24 mouse cellular contexts compared by ENCODE assay signal in the genomic region with DNA sequence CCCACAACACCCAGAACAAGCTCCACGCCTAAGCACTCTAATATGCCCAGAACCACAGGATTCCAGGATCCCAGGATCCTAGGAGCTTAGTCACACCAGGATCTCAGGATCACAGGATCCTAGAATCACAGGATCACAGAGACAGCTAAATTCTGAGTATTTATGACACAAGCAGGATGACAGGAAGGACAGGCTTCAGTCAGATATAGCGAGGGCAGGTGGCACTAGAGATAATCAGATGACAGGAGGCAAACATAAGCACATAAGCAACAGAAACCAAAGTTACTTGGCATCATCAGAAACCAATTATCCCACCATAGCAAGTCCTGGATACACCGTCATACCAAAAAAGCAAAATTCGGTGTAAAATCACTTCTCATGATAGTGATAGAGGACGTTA. TPM values are rescaled to one million over a fixed set of nuclear protein-coding genes. Genes with fewer than 3 reads are reported as not detected.
DNase-seq lines count a peak whose midpoint lies in the region; ATAC-seq and TF ChIP-seq lines count a peak whose summit lies in the region.
"Had no signal": no experiment of that assay in that cellular context is flagged by ENCODE, and none has a peak within 500 bp of the region (broad histone marks: within the 10 kb centered on the region; RNA-seq: fewer than 3 reads in every experiment).

No protein-coding gene starts in this region.

- TF ChIP-seq EP300 in liver, postnatal 0 days (IDR thresholded peaks at IDR 0.05; ENCODE audit: low read depth), result no peak
- TF ChIP-seq EP300 in liver, embryonic 14.5 days (IDR thresholded peaks at IDR 0.05; ENCODE audit: low read depth), result peak; percentile 65

- no peak for DNase-seq in liver, postnatal 0 days
- peak; percentile 36 for DNase-seq in c-Kit-positive CD71-positive TER-119-positive erythroid progenitor cells, embryonic 14.5 days (ENCODE audit: low spot score)
- DNase-seq in liver, embryonic 14.5 days (ENCODE audit: low read depth in 3 of 3, low spot score in 3 of 3), result peak in 2 of 3 experiments; percentile 14 to 23
- no peak for DNase-seq in layer of hippocampus, postnatal 36 days
- DNase-seq in cerebellum, adult 11-12 months, result no peak
- no peak for DNase-seq in embryo, embryonic 9.5 days (ENCODE audit: extremely low spot score)
- DNase-seq: adrenal gland, adult 8-10 months; adrenal gland, postnatal 14 days; adrenal gland, postnatal 36 days; cerebellum, adult 11 months; cerebellum, adult 2 months; cerebellum, adult 9-10 months; cerebellum, postnatal 10 days; cerebellum, postnatal 25 days had no signal

- TF ChIP-seq CTCF in liver, postnatal 0 days (IDR thresholded peaks at IDR 0.05; ENCODE audit: low read depth), result no peak
- no peak for TF ChIP-seq CTCF in liver, embryonic 14.5 days (IDR thresholded peaks at IDR 0.05; ENCODE audit: low read depth)

- H3K27ac ChIP-seq in liver, embryonic 12.5 days, result no peak overlapping the region
- H3K27ac ChIP-seq in liver, postnatal 0 days (ENCODE audit: low read depth), result no peak overlapping the region
- no peak overlapping the region for H3K27ac ChIP-seq in liver, embryonic 14.5 days
- H3K27ac ChIP-seq: embryonic facial prominence, embryonic 13.5 days; embryonic facial prominence, embryonic 15.5 days; forebrain, embryonic 10.5 days; forebrain, embryonic 12.5 days had no signal

- WGBS in liver, embryonic 12.5 days (ENCODE audit: insufficient replicate concordance), result 52% methylated on average over 5 of the region's 5 CpGs
- WGBS in liver, postnatal 0 days (ENCODE audit: insufficient replicate concordance), result 69% methylated on average over 5 of the region's 5 CpGs
- WGBS in liver, embryonic 14.5 days (ENCODE audit: insufficient replicate concordance), result 37% methylated on average over 5 of the region's 5 CpGs

- H3K9ac ChIP-seq in liver, embryonic 12.5 days, result no peak overlapping the region
- no peak overlapping the region for H3K9ac ChIP-seq in liver, postnatal 0 days (replicated peaks)
- no peak overlapping the region for H3K9ac ChIP-seq in liver, embryonic 14.5 days (replicated peaks)
- H3K9ac ChIP-seq: embryonic facial prominence, embryonic 13.5 days; embryonic facial prominence, embryonic 15.5 days; forebrain, embryonic 12.5 days had no signal

- H3K36me3 ChIP-seq in liver, embryonic 12.5 days, result no peaks in the 10 kb centered on the region
- H3K36me3 ChIP-seq in liver, postnatal 0 days (replicated peaks; ENCODE audit: insufficient read depth, low read length), result no peaks in the 10 kb centered on the region
- H3K36me3 ChIP-seq in liver, embryonic 14.5 days (replicated peaks; ENCODE audit: control insufficient read depth, insufficient read depth, low read depth), result no peaks in the 10 kb centered on the region
- H3K36me3 ChIP-seq: embryonic facial prominence, embryonic 13.5 days; embryonic facial prominence, embryonic 15.5 days; forebrain, embryonic 10.5 days; forebrain, embryonic 12.5 days had no signal

- no peaks in the 10 kb centered on the region for H3K27me3 ChIP-seq in liver, embryonic 12.5 days (replicated peaks)
- no peaks in the 10 kb centered on the region for H3K27me3 ChIP-seq in liver, postnatal 0 days (ENCODE audit: insufficient read depth, low read length)
- H3K27me3 ChIP-seq in liver, embryonic 14.5 days (ENCODE audit: control insufficient read depth, insufficient read depth, low read length), result no peaks in the 10 kb centered on the region
- H3K27me3 ChIP-seq: embryonic facial prominence, embryonic 13.5 days; embryonic facial prominence, embryonic 15.5 days; forebrain, embryonic 12.5 days; Patski had no signal

- ATAC-seq in liver, embryonic 12.5 days, result peak; percentile 58; the same call in 1 of the 2 replicates
- no peak for ATAC-seq in liver, postnatal 0 days
- no peak for ATAC-seq in liver, embryonic 14.5 days (ENCODE audit: insufficient read depth)
- ATAC-seq: activated CD4-positive, CD25-positive, alpha-beta regulatory T cell, adult 4 months; forebrain, embryonic 14.5 days; forebrain, embryonic 16.5 days; Patski had no signal

- no peak overlapping the region for H3K4me3 ChIP-seq in liver, embryonic 12.5 days
- no peak overlapping the region for H3K4me3 ChIP-seq in liver, postnatal 0 days (ENCODE audit: low read depth, low read length)
- no peak overlapping the region for H3K4me3 ChIP-seq in liver, embryonic 14.5 days (ENCODE audit: insufficient read depth in 1 of 2, low read depth in 2 of 2, low read length in 2 of 2)
- H3K4me3 ChIP-seq: embryonic facial prominence, embryonic 13.5 days; embryonic facial prominence, embryonic 15.5 days; erythroblast, embryonic 14.5 days; forebrain, embryonic 10.5 days; forebrain, embryonic 12.5 days had no signal

- H3K4me1 ChIP-seq in liver, embryonic 12.5 days, result peaks cover 33% of the 10 kb centered on the region
- no peaks in the 10 kb centered on the region for H3K4me1 ChIP-seq in liver, postnatal 0 days (ENCODE audit: insufficient read depth)
- H3K4me1 ChIP-seq in liver, embryonic 14.5 days (replicated peaks; ENCODE audit: control insufficient read depth in 2 of 2, insufficient read depth in 2 of 2, low read length in 1 of 2), result peaks cover 9 to 15% of the 10 kb centered on the region in 2 experiments
- H3K4me1 ChIP-seq: embryonic facial prominence, embryonic 13.5 days; embryonic facial prominence, embryonic 15.5 days; forebrain, embryonic 10.5 days; forebrain, embryonic 12.5 days had no signal

- peak overlapping the region; percentile 11; the same call in 1 of the 2 replicates for H3K4me2 ChIP-seq in liver, embryonic 12.5 days
- H3K4me2 ChIP-seq in liver, postnatal 0 days (ENCODE audit: low read depth, low read length), result no peak overlapping the region
- H3K4me2 ChIP-seq in liver, embryonic 14.5 days (ENCODE audit: low read depth), result no peak overlapping the region
- H3K4me2 ChIP-seq: embryonic facial prominence, embryonic 13.5 days; embryonic facial prominence, embryonic 15.5 days; forebrain, embryonic 12.5 days had no signal

- H3K9me3 ChIP-seq in liver, embryonic 12.5 days (replicated peaks), result no peaks in the 10 kb centered on the region
- H3K9me3 ChIP-seq in liver, postnatal 0 days (ENCODE audit: low read length), result no peaks in the 10 kb centered on the region
- no peaks in the 10 kb centered on the region for H3K9me3 ChIP-seq in liver, embryonic 14.5 days (ENCODE audit: control insufficient read depth, low read length)
- H3K9me3 ChIP-seq: embryonic facial prominence, embryonic 13.5 days; embryonic facial prominence, embryonic 15.5 days; forebrain, embryonic 10.5 days; forebrain, embryonic 12.5 days had no signal

RNA-seq across cellular contexts. Expression of a gene that starts 37.8 kb away (rescaled TPM):
- 1.4 and 1.6 TPM in 2 replicates for polyA plus RNA-seq in liver, embryonic 12.5 days (2016; fragmentation: Nextera tagmentation; extraction: Ambion mirVana)
- 2.3 and 2.6 TPM in 2 replicates for polyA plus RNA-seq in liver, postnatal 0 days (2015; fragmentation: Nextera tagmentation; extraction: Ambion mirVana)
- polyA plus RNA-seq in liver, embryonic 14.5 days (2012; rRNA removed), result 0.27 and 0.50 TPM in 2 replicates
- polyA plus RNA-seq in liver, embryonic 14.5 days (2014; fragmentation: Nextera tagmentation; extraction: Ambion mirVana), result 0.99 and 1.4 TPM in 2 replicates
- total RNA-seq in layer of hippocampus, postnatal 36 days (2021), result 10 to 100 TPM; 56.4 to 59.3 TPM
- polyA plus RNA-seq: erythroblast, embryonic 14.5 days had no signal

Comparison
In these comparisons a context has a peak if more than half of its experiments do, and no peak if none do; other contexts are left out.
1. DNase-seq: peak in c-Kit-positive CD71-positive TER-119-positive erythroid progenitor cells, embryonic 14.5 days (single experiment) and liver, embryonic 14.5 days (2 of 3); none in liver, postnatal 0 days (single experiment), layer of hippocampus, postnatal 36 days (0 of 2), cerebellum, adult 11-12 months (single experiment) and embryo, embryonic 9.5 days (single experiment).